Mouse (Mus musculus) neural tube, embryonic 15.5 days (tissue): Measurements from ENCODE around the gene Has3. TPM values are rescaled to one million over a fixed set of nuclear protein-coding genes. Genes with fewer than 3 reads are reported as not detected.

Source experiments
- ATAC-seq: fragments of 200-750 bp; cut with Nextera tagmentation; 2 replicates; pipeline ENCODE4 v1.8.0; 2017; ENCODE audit warnings: mild to moderate bottlenecking, moderate TSS enrichment, moderate library complexity; ENCODE audit not compliant: low FRiP score
- H3K27ac ChIP-seq: fragments of 300-500 bp; sonication (generic); replicated peaks from 2 replicates; pipeline ENCODE4 v1.5.1; 2015; ENCODE audit warnings: mild to moderate bottlenecking, inconsistent platforms
- H3K27me3 ChIP-seq: fragments of 300-500 bp; sonication (generic); replicated peaks from 2 replicates; pipeline ENCODE4 v1.6.1; 2015; ENCODE audit warnings: inconsistent platforms
- H3K36me3 ChIP-seq: fragments of 300-500 bp; sonication (generic); 2 replicates; pipeline ENCODE4 v1.6.1; 2015; ENCODE audit warnings: inconsistent platforms
- H3K4me1 ChIP-seq: fragments of 300-500 bp; sonication (generic); 2 replicates; pipeline ENCODE4 v1.6.1; 2015; ENCODE audit warnings: inconsistent platforms
- H3K4me2 ChIP-seq: fragments of 300-500 bp; sonication (generic); 2 replicates; pipeline ENCODE4 v1.6.1; 2015; ENCODE audit warnings: inconsistent platforms, mild to moderate bottlenecking, moderate library complexity
- H3K4me3 ChIP-seq: fragments of 300-500 bp; sonication (generic); replicated peaks from 2 replicates; pipeline ENCODE4 v1.5.1; 2015; ENCODE audit warnings: mild to moderate bottlenecking, inconsistent platforms
- H3K9ac ChIP-seq: fragments of 300-500 bp; sonication (generic); replicated peaks from 2 replicates; pipeline ENCODE4 v1.6.1; 2015; ENCODE audit warnings: mild to moderate bottlenecking, inconsistent platforms
- H3K9me3 ChIP-seq: fragments of 300-500 bp; sonication (generic); replicated peaks from 2 replicates; pipeline ENCODE4 v1.6.1; 2016; ENCODE audit warnings: inconsistent platforms
- WGBS: fragments of 180-500 bp; shearing (Covaris S2); methylation state at CpG from one replicate; pipeline ENCODE4 v1.1.7; 2015; ENCODE audit warnings: mixed read lengths; 5-methylcytosine and 5-hydroxymethylcytosine counted together
- polyA plus RNA-seq: library from polyadenylated mRNA; unstranded; fragments of >200 nt; fragmentation: Nextera tagmentation; extraction: Ambion mirVana; gene quantifications from 2 replicates; pipeline ENCODE4 v1.2.1, GENCODE M21; 2015

Gene Has3
- polyA plus RNA-seq, result 1.6 and 2.2 TPM in 2 replicates

DNA sequence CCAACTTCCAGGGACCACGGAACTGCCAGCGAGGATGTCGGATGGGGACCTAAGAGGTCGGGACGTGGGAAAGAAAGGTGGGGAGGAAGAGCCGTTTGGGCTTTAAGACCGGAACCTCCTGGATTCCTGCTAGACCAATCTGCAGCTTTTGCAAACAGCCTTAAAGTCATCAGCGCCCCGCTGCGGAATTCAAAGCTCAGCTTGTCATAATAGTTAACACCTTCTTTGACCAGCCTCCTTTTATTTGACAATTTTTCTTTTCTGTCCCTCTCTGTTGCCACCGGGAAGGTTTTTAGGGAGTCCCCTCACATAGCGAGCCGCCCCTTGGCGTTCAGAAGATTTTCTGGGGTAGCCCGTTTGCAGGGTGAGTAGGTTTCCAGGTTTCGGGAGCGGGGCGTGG is at the start of gene Has3:
TSS of gene Has3 (plus strand) at position 192 of the 400 bp plus-strand sequence.
- H3K27me3 ChIP-seq, result peaks cover 22% of the 10 kb centered on the region

DNA sequence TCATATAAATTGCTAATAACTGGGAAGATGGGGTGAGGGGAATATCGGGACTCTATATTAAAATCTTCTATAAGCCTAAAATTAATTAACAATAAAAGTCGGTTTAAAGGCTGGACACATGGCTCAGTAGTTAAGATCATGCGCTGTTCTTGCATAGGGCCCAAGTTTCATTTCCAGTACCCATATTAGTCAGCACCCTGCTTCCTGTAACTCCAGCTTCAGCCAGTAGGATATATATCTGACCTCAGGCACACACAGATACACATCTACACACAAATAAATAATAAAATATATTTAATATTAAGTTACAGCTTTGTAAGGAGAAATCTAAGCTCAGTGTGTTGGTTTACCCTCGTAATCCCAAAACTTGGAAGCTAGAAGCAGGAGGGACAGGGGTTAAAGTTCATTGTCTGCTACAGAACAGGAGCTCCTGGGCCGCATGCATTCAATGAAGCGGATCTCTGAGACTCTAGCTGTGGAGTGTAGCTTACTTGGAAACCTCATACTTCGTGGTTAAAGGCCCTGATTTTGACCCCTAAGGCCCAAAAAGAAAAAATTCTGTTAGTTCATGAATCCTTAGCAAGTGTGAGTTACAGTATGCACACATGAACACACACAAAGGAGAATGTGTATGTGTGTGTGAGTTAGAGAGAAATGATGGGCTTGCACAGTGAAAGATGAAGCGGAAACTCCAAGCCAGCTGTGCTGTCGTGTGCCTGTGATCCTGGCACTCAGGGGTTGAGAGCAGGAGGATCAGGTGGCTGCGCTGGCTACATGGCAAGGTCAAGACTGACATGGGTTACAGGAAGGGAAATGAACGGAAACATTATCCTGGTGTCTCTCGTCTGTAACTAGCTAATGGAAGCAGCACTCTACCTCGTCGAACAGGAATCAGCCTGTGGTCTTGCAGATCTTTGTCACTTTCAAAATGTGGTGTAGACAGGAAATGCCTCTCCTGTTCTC is 49.2 kb upstream of the Has3 start:
- no peaks in the 10 kb centered on the region for H3K27me3 ChIP-seq
- 90% methylated on average over 14 of the region's 14 CpGs for WGBS
- no peaks in the 10 kb centered on the region for H3K9me3 ChIP-seq
- H3K4me2 ChIP-seq, result no peak overlapping the region
- no peak overlapping the region for H3K9ac ChIP-seq
- no peaks in the 10 kb centered on the region for H3K36me3 ChIP-seq
- H3K4me3 ChIP-seq, result no peak overlapping the region
- no peak overlapping the region for H3K27ac ChIP-seq
- H3K4me1 ChIP-seq, result peaks cover 15% of the 10 kb centered on the region
- ATAC-seq, result no peak

More for the DNA sequence above, at the start of gene Has3:
- 2% methylated on average over 18 of the region's 18 CpGs for WGBS
- H3K9ac ChIP-seq, result peak within 1 kb of the TSS; percentile 70
- ATAC-seq, result no peak
- H3K4me3 ChIP-seq, result peak within 1 kb of the TSS; percentile 63
- H3K4me1 ChIP-seq, result peaks cover 36% of the 10 kb centered on the region
- H3K27ac ChIP-seq, result peak within 1 kb of the TSS; percentile 76
- peaks cover 2% of the 10 kb centered on the region; the same call in 1 of the 2 replicates for H3K36me3 ChIP-seq
- peak within 1 kb of the TSS; percentile 87 for H3K4me2 ChIP-seq
- H3K9me3 ChIP-seq, result no peaks in the 10 kb centered on the region

- H3K4me1 ChIP-seq, result no peaks in the 10 kb centered on the region
- 91% methylated on average over 6 of the region's 6 CpGs for WGBS
- no peak overlapping the region for H3K4me2 ChIP-seq
- H3K27ac ChIP-seq, result no peak overlapping the region
- H3K9ac ChIP-seq, result no peak overlapping the region
- no peak overlapping the region for H3K4me3 ChIP-seq
- H3K9me3 ChIP-seq, result no peaks in the 10 kb centered on the region
- ATAC-seq, result no peak
- no peaks in the 10 kb centered on the region for H3K27me3 ChIP-seq
- H3K36me3 ChIP-seq, result no peaks in the 10 kb centered on the region
Measured at GRCm38 (mm10) chr8:106828921-106829320, 41.1 kb upstream of the Has3 start.

DNA sequence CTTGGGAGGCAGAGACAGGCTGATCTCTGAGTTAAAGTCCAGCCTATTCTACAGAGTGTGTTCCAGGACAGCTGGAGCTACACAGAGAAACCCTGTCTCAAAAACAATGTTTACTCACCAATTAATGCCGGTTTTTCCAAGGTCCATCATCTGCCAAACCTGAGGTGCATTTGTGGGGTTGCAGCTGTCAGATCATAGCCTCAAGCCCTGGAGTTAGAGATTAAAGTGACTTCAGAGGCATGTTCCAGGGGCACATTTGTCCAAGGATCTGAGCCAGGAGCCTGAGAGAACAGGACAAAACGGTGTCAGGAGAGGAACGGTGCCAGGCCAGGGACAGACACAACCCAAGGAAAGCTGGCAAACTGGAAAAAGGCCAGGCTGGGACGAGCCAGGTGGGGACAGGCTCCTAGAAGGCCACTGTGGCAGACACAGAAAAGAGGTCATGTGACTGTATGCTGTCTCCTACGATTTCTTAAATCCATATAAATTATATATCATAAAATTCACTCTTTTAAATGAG is 40.5 kb upstream of the Has3 start:
- Histone ChIP-seq H3K9me3 (no peaks in the 10 kb centered on the region), H3K9ac (no peak overlapping the region), H3K36me3 (no peaks in the 10 kb centered on the region), H3K4me2 (no peak overlapping the region), H3K27ac (no peak overlapping the region), H3K4me1 (no peaks in the 10 kb centered on the region), H3K4me3 (no peak overlapping the region), H3K27me3 (no peaks in the 10 kb centered on the region)
- 86% methylated on average over 5 of the region's 5 CpGs for WGBS
- no peak for ATAC-seq

DNA sequence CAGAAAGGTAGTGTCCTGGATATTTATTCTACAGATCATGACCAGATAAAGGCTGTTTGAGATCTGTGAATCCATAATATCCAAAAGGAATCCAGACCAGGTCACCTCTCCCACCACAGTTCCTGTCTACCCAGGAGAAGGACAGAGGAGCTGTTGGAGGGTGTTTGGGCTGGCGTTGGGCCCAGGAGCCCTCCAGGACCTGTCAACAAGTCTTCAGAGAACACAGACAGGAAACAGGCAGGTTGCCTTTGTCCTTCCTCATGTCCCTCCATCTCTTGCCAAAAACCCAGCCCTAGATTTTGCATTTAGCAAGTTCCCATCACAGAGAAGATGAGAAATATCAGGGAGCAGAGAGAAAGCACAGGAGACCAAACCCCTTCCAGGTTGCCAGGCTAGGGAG is 35.1 kb upstream of the Has3 start:
- Histone ChIP-seq H3K36me3 (no peaks in the 10 kb centered on the region), H3K9me3 (no peaks in the 10 kb centered on the region), H3K9ac (no peak overlapping the region), H3K4me2 (no peak overlapping the region), H3K4me1 (peaks cover 10% of the 10 kb centered on the region), H3K4me3 (no peak overlapping the region), H3K27me3 (no peaks in the 10 kb centered on the region), H3K27ac (no peak overlapping the region)
- WGBS, result 87% methylated on average over 1 of the region's 1 CpGs
- no peak for ATAC-seq

GRCm38 (mm10) chr8:106836525-106836924 is 33.5 kb upstream of the Has3 start:
- 85% methylated on average over 6 of the region's 6 CpGs for WGBS

GRCm38 (mm10) chr8:106838803-106839202 is 31.2 kb upstream of the Has3 start:
- ATAC-seq, result no peak
- no peak overlapping the region for H3K4me3 ChIP-seq
- peaks cover 13% of the 10 kb centered on the region for H3K4me1 ChIP-seq
- 84% methylated on average over 6 of the region's 6 CpGs for WGBS
- no peaks in the 10 kb centered on the region for H3K27me3 ChIP-seq
- no peak overlapping the region for H3K4me2 ChIP-seq
- no peaks in the 10 kb centered on the region for H3K36me3 ChIP-seq
- H3K9ac ChIP-seq, result no peak overlapping the region
- H3K9me3 ChIP-seq, result no peaks in the 10 kb centered on the region
- peak overlapping the region; percentile 75; the same call in 1 of the 2 replicates for H3K27ac ChIP-seq

More at GRCm38 (mm10) chr8:106836525-106836924, 33.5 kb upstream of the Has3 start:
- Histone ChIP-seq H3K9me3 (no peaks in the 10 kb centered on the region), H3K27me3 (no peaks in the 10 kb centered on the region), H3K4me3 (no peak overlapping the region), H3K4me1 (peaks cover 13% of the 10 kb centered on the region), H3K36me3 (no peaks in the 10 kb centered on the region), H3K9ac (no peak overlapping the region), H3K27ac (no peak overlapping the region), H3K4me2 (no peak overlapping the region)
- no peak for ATAC-seq

- Histone ChIP-seq H3K36me3 (no peaks in the 10 kb centered on the region), H3K9me3 (no peaks in the 10 kb centered on the region), H3K4me2 (no peak overlapping the region; the same call in 1 of the 2 replicates), H3K27me3 (no peaks in the 10 kb centered on the region), H3K9ac (peak overlapping the region; percentile 28; the same call in 1 of the 2 replicates), H3K4me3 (no peak overlapping the region), H3K4me1 (peaks cover 13% of the 10 kb centered on the region), H3K27ac (peak overlapping the region; percentile 75)
- WGBS, result 27% methylated on average over 11 of the region's 11 CpGs
- ATAC-seq, result peak; percentile 57
Measured at GRCm38 (mm10) chr8:106839209-106840001, 30.6 kb upstream of the Has3 start.

- no peaks in the 10 kb centered on the region for H3K9me3 ChIP-seq
- WGBS, result 91% methylated on average over 10 of the region's 10 CpGs
Measured at GRCm38 (mm10) chr8:106850034-106850433, 20.0 kb upstream of the Has3 start.

GRCm38 (mm10) chr8:106854534-106855241 is 15.4 kb upstream of the Has3 start:
- ATAC-seq, result no peak
- Histone ChIP-seq H3K4me2 (no peak overlapping the region), H3K27ac (no peak overlapping the region), H3K36me3 (no peaks in the 10 kb centered on the region), H3K9ac (no peak overlapping the region), H3K4me1 (no peaks in the 10 kb centered on the region), H3K9me3 (no peaks in the 10 kb centered on the region), H3K4me3 (no peak overlapping the region), H3K27me3 (no peaks in the 10 kb centered on the region)
- WGBS, result 53% methylated on average over 8 of the region's 8 CpGs

More at GRCm38 (mm10) chr8:106850034-106850433, 20.0 kb upstream of the Has3 start:
- Histone ChIP-seq H3K4me3 (no peak overlapping the region), H3K4me2 (no peak overlapping the region), H3K4me1 (no peaks in the 10 kb centered on the region), H3K9ac (no peak overlapping the region), H3K36me3 (no peaks in the 10 kb centered on the region), H3K27ac (no peak overlapping the region), H3K27me3 (no peaks in the 10 kb centered on the region)
- ATAC-seq, result no peak

- Histone ChIP-seq H3K4me1 (no peaks in the 10 kb centered on the region), H3K27ac (no peak overlapping the region), H3K36me3 (no peaks in the 10 kb centered on the region), H3K9ac (no peak overlapping the region), H3K27me3 (no peaks in the 10 kb centered on the region), H3K4me3 (no peak overlapping the region), H3K4me2 (no peak overlapping the region), H3K9me3 (no peaks in the 10 kb centered on the region)
- WGBS, result 93% methylated on average over 3 of the region's 3 CpGs
- no peak for ATAC-seq
Measured at GRCm38 (mm10) chr8:106855242-106855562, 14.8 kb upstream of the Has3 start.
